Mouse (Mus musculus) megakaryocyte, embryonic 14.5 days (primary cell): Measurements from ENCODE around the gene Susd4.

Experiments
- FLI1 ChIP-seq: IDR thresholded peaks from 2 replicates; pipeline ENCODE4 v1.6.1; 2012; ENCODE audit warnings: low read length, inconsistent platforms, mixed read lengths
- GATA1 ChIP-seq: IDR thresholded peaks from 3 replicates; pipeline ENCODE4 v1.6.1; 2012; ENCODE audit warnings: mixed read lengths, low read length, inconsistent platforms, borderline replicate concordance

DNA sequence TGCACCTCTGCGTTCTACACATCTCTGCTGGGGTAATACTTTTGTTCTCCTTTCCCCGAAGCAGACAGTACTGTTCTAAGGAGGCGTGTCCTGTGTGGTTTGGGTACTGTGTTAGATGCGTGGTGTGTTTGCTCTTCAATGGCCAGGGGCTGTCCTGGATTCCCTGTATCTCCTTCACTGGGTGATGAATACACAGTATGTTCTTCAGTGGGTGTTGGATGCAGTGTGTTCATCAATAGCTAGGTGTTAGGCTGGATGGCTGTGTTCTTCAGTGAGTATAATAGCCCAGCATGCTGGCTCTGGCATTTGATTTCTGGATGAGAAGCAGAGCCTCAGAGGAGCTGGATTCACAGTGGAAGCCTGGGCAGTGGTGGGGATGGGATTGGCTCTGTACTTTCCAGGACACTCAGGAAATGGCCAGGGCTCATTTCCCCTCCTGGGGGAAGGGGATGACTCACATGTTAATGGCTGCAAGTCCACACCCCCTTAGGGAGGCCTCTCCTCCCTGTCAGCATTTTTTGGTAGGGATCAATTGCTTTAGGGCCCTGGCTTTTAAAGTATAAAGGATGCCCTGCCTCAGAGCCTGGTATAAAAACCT, 75.8 kb downstream of the Susd4 start:
- TF ChIP-seq FLI1 (no peak), GATA1 (no peak)
